Mouse (Mus musculus) lung, adult 18-20 months (tissue): ENCODE measurements around the gene Wipi1.

Experiments
- DNase-seq, 2 experiments: peaks; one replicate each; pipeline ENCODE4 v3.0.0; 2022; ENCODE audit warnings: mixed read lengths in 2 of 2

The Wipi1 gene

GRCm38 (mm10) chr11:109536939-109537338 is 74.8 kb downstream of the Wipi1 start:
- DNase-seq, result no peak

GRCm38 (mm10) chr11:109535966-109536365 is 75.8 kb downstream of the Wipi1 start:
- DNase-seq, result no peak

GRCm38 (mm10) chr11:109530030-109530429 is 81.7 kb downstream of the Wipi1 start:
- DNase-seq, result no peak

GRCm38 (mm10) chr11:109525571-109525970 is 86.2 kb downstream of the Wipi1 start:
- DNase-seq, result no peak

- DNase-seq, result no peak
These were observed 86.9 kb downstream of the Wipi1 start for GRCm38 (mm10) chr11:109524869-109525268.
